Mouse (Mus musculus): ENCODE measurements around the gene Slirp. TPM values are rescaled to one million over a fixed set of nuclear protein-coding genes. Genes with fewer than 3 reads are reported as not detected.

Gene Slirp
- 100 to 1,000 TPM; 155 to 160 TPM for total RNA-seq (2021)
- long read RNA-seq, experiment 1, transcript Slirp-204 (4 exons, 2,701 nt), result major isoform, 129 of 191 reads
- long read RNA-seq, experiment 1, partial matches to known transcripts, result 47 of 191 reads
- long read RNA-seq, experiment 1, other reads (novel, unspliced or antisense), result 12 of 191 reads
- long read RNA-seq, experiment 2, transcript Slirp-204 (4 exons, 2,701 nt), result major isoform, 67 of 84 reads
- long read RNA-seq, experiment 2, partial matches to known transcripts, result 14 of 84 reads
- long read RNA-seq, experiment 2, other reads (novel, unspliced or antisense), result 2 of 84 reads

DNA sequence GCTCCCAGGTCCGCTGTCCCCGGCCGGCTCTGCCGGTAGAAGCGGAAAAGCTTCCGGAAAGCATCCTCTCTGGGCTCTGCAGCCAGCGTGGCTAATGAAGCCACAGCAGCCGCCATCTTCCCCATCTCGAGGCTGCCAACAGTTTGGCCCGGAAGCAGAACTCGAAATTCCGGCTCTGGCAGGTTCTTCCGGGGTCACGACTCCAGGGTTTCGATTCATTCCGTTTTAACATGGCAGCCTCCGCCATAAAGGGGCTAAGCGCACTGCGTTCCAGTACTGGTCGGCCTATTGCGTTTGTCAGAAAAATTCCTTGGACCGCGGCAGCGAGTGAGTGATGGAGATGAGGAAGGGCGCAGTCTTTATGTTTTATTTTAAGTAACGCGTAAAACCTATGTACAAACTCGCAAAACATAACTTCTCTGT lies at the start of gene Slirp, which contains the start of gene Alkbh1:
Slirp (plus strand) TSS at position 197 of the 423 bp plus-strand sequence.
Alkbh1 (minus strand) TSS at position 318 of the 423 bp plus-strand sequence.
- DNase-seq, result peak; percentile 92 to 94

GRCm38 (mm10) chr12:87394316-87394715 lies 49.4 kb upstream of the Slirp start:
- no peak for DNase-seq

GRCm38 (mm10) chr12:87397126-87397525 lies 46.6 kb upstream of the Slirp start:
- no peak for DNase-seq

- peak; percentile 61 to 66 for DNase-seq
Measured at GRCm38 (mm10) chr12:87397811-87398417, 45.8 kb upstream of the Slirp start.

GRCm38 (mm10) chr12:87399119-87399819 lies 44.4 kb upstream of the Slirp start:
- no peak for DNase-seq

DNA sequence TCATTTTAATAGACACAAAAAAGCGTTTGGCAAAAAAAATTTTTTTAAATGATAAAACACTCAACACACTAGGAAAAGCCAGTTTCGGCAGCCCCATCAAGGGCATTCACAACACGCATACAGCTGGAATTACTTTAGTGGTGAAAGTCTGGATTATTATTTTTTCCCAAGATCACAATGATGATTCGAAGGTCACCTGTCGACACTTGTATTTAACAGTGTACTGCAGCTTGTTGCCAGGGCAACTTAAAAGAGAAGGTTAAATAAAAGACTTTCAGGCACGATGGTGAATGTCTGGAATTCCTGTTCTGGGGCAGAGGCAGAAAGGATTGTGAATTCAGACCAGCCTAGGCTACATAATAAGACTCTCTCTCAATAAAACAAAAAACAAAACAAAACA lies 41.8 kb upstream of the Slirp start:
- no peak for DNase-seq

GRCm38 (mm10) chr12:87405165-87405564 lies 38.5 kb upstream of the Slirp start:
- DNase-seq, result no peak

DNA sequence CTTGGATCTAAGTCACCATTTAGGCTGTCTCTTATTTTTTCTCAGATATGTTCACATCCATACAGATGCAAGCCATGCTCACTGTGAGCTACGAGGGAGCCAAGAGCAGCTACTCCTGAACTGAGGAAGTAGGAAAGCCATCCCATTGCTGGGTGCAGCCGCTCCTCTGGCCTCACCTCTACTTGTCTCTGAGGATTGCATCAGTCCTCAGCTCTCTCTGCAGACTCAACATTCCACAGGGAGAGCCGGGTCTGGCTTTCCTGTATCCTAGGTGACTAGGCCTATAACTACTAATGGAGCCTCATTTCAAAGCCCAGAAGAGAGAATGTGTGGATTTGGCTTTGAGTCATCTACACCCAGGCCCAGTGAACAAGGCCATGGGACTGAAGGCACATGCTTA lies 38.0 kb upstream of the Slirp start:
- DNase-seq, result no peak

GRCm38 (mm10) chr12:87407869-87408605 lies 35.7 kb upstream of the Slirp start:
- peak; percentile 70 to 79 for DNase-seq

DNA sequence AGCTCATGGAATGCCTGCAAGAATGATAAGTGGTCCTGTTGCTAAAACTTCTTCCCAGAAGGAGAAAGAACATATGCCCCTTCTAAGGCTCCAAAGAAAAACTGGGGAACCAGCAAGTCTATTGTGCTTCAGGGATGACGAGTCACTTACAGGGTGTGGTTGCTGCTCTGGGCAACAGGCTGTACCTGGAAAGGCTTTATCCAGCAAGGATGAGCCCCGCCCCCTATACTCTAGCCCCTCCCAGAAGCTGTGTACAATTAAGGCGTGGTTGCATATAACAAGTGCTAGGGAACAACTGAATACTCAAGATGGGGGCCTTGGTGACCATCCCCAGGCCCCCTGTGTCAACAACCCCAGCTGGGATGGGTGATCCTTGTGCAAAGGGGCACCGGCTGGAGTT lies 34.6 kb upstream of the Slirp start:
- no peak for DNase-seq

DNA sequence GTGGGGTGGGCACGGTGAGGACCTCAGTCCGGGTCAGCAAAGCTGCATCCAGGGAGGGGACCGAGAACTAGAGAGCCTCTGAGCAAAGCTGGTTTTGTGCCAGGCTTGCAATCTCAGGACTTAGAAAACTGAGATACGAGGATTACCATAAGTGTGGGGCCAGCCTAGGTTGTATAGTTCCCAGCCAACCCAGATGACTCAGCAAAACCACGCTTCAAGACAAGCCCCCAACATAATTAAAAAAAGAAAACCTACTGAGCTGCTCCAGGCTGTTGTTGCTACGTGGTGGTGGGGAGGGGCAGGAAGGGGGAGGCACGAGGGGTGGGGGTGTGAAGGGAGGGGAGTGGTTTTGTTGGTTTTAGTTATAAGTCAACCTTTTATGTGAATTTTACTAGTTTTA lies 32.7 kb upstream of the Slirp start:
- DNase-seq, result peak in 1 of 2 experiments; percentile 25

- peak; percentile 74 to 84 for DNase-seq
Measured at GRCm38 (mm10) chr12:87413179-87413790, 30.4 kb upstream of the Slirp start.

- no peak for DNase-seq
Measured at GRCm38 (mm10) chr12:87415358-87415757, 28.3 kb upstream of the Slirp start.

DNA sequence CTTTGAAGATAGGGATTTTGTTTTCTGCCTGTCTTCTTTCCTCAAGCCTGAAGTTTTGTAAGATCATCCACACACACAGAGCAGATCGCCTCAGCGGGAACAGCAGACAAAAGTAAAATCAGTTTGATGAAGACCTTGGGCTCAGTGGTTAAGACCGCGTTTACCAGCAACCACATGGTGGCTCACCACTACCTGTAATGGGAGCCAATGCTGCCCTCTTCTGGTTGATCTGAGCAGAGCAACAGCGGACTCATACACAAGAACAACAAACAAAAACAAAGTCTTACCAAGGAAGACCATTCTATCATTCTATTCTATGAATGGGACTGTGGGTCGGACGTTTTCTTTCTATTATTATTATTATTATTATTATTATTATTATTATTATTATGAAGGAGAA lies 27.0 kb upstream of the Slirp start:
- peak; percentile 74 to 81 for DNase-seq

DNA sequence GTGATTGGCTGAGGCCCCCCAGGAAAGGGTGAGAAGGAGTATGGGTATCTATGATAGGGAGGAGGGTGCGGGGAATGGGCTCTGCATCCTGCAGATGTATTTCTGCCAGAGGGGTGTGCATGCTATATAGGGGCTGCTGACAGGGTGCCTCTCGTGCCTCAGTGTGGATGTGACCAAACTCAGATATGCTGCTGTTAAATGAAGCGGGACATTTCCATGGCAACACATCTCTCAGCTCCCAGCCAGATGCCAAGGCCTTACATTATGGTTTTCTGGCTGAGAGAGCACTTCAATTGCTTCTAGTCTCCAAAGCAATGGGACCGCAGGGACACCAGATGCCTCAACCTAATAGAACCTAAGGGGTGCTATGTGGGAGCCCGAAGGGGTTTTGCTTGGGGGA lies 24.8 kb upstream of the Slirp start:
- no peak for DNase-seq

- DNase-seq, result no peak
Measured at GRCm38 (mm10) chr12:87419974-87420485, 23.7 kb upstream of the Slirp start.

GRCm38 (mm10) chr12:87421708-87422507 lies 21.8 kb upstream of the Slirp start:
- DNase-seq, result no peak

DNA sequence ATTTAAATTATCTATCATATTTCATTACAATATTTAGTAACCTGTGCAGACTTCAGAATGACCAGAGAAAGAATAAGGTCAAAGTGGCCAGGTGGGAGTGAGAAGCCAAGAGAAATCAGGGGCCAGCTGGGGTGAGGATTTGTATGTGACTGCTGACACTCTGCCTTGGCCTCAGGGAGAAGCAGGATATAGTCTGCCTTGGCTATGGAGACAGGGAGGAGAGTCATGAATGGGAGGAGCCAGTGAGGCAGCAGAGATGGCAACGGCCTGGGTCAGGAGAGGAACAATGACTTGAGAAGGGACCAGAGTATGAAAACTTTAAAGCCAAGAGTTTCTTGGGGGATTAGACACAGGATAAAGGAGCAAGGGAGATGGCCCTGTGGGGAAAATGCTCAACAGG lies 20.0 kb upstream of the Slirp start:
- DNase-seq, result no peak

DNA sequence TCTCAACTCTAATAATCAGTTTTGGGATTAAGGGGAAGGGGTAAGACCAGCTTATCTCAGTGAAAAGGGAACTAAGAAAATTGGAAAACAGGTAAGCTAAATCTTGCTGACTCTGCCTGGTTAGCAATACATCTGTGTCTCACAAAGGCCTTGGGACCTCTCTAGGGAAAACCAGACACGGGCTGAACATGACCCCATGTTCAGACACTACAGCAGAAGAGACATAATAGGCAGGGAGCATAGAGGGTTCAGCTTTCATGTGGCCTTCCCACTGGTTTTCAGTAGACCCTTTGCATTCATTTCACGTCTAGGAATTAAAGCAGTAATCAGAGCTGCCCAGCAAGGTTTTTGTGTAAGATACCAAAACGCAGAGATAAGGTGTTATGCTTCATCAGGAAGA lies 19.2 kb upstream of the Slirp start:
- DNase-seq, result no peak

- DNase-seq, result no peak
Measured at GRCm38 (mm10) chr12:87426354-87427031, 17.2 kb upstream of the Slirp start.
